Mouse (Mus musculus): ENCODE data around the gene Atxn2.

DNA sequence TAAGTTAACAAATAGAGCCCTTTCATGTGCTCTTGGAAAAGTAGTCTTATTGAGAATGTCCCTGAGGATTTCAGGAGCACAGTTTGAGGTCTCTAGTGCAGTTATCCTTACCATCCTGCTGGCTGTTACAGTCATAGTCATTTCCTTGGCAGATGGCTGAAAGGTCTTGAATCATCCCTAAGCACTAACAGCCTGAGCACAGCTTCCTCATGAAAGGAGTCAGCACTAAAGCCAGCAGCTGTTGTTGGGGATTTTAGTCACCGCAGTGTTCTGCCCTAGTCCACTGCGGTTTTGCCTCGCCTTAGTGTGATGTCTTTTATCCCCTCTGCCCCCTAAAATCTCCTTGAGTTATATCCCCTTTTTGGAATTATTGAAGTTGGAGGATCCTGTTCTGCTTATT lies 96.0 kb downstream of the Atxn2 start:
- TF ChIP-seq CTCF (conservative IDR thresholded peaks at IDR 0.05; ENCODE audit: insufficient read depth, insufficient read length, low read depth, low read length) (no peak), POLR2A (IDR thresholded peaks at IDR 0.05; ENCODE audit: low read depth, low read length) (no peak)

Measured in kidney, adult 2 months (tissue).